Mouse (Mus musculus) intestine, postnatal 0 days (tissue): ENCODE measurements around the gene Galnt10. TPM values are rescaled to one million over a fixed set of nuclear protein-coding genes. Genes with fewer than 3 reads are reported as not detected.

Source experiments
- ATAC-seq: fragments of 200-750 bp; cut with Nextera tagmentation; 2 replicates; pipeline ENCODE4 v1.8.0; 2017; ENCODE audit warnings: mild to moderate bottlenecking, moderate TSS enrichment, moderate library complexity
- H3K27ac ChIP-seq: fragments of 300-500 bp; sonication (generic); 2 replicates; pipeline ENCODE4 v1.5.1; 2014; ENCODE audit warnings: mild to moderate bottlenecking, low read depth, low read length, moderate library complexity
- H3K27me3 ChIP-seq: fragments of 300-500 bp; sonication (generic); replicated peaks from 2 replicates; pipeline ENCODE4 v1.6.1; 2014; ENCODE audit warnings: low read length, mixed read lengths; ENCODE audit not compliant: control insufficient read depth, insufficient read depth
- H3K36me3 ChIP-seq: fragments of 300-500 bp; sonication (generic); 2 replicates; pipeline ENCODE4 v1.6.1; 2014; ENCODE audit warnings: mild to moderate bottlenecking, moderate library complexity; ENCODE audit not compliant: control insufficient read depth, insufficient read depth
- H3K4me1 ChIP-seq: fragments of 300-500 bp; sonication (generic); replicated peaks from 2 replicates; pipeline ENCODE4 v1.6.1; 2014; ENCODE audit warnings: antibody characterized with exemption, low read length, mixed read lengths; ENCODE audit not compliant: control insufficient read depth, insufficient read depth
- H3K4me2 ChIP-seq: fragments of 300-500 bp; sonication (generic); replicated peaks from 2 replicates; pipeline ENCODE4 v1.6.1; 2014; ENCODE audit warnings: low read depth, mild to moderate bottlenecking, moderate library complexity
- H3K4me3 ChIP-seq: fragments of 300-500 bp; sonication (generic); 2 replicates; pipeline ENCODE4 v1.5.1; 2014; ENCODE audit warnings: low read depth, low read length
- H3K9ac ChIP-seq: fragments of 300-500 bp; sonication (generic); 2 replicates; pipeline ENCODE4 v1.6.1; 2014; ENCODE audit warnings: mild to moderate bottlenecking, low read depth, low read length
- H3K9me3 ChIP-seq: fragments of 300-500 bp; sonication (generic); 2 replicates; pipeline ENCODE4 v1.6.1; 2016; ENCODE audit warnings: mixed run types; ENCODE audit not compliant: control insufficient read depth
- CTCF ChIP-seq: sonication (generic); IDR thresholded peaks from 2 replicates; pipeline ENCODE4 v1.5.1; 2016; ENCODE audit warnings: low read depth, mild to moderate bottlenecking, control low read depth, antibody characterized with exemption, moderate library complexity
- WGBS: fragments of 180-500 bp; shearing (Covaris S2); extraction: QIAGEN DNeasy Blood & Tissue Kit; methylation state at CpG from one replicate; pipeline ENCODE4 v1.1.7; 2014; 5-methylcytosine and 5-hydroxymethylcytosine counted together
- polyA plus RNA-seq: library from polyadenylated mRNA; unstranded; fragments of >200 nt; fragmentation: Nextera tagmentation; extraction: Ambion mirVana; gene quantifications from 2 replicates; pipeline ENCODE4 v1.2.1, GENCODE M21; 2015

Gene Galnt10
- polyA plus RNA-seq, 1 experiment from 2014 or later, result 22.5 TPM

DNA sequence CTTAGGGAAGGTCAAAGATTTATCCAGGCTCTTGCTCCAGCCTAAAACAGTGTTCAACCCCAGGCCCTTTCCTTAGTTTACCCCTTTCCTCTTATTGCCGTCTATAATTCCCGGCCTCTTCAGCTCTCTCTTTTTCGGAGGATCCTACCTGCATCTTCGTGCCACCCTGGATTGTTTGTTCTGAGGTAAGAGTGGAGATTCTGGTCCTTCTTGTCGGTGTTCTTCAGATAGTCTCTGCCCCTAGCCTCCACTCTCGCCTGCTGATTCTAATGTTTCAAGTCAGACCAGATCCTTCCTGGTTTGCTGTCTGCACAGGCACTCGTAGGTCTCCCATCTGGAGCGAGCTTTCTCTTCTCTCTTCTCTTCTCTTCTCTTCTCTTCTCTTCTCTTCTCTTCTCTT is 605 bp downstream of the Galnt10 start:
- Histone ChIP-seq H3K27ac (no peak overlapping the region), H3K9me3 (no peaks in the 10 kb centered on the region), H3K9ac (peak overlapping the region; percentile 84), H3K4me3 (peak overlapping the region; percentile 81), H3K4me1 (peaks cover 8% of the 10 kb centered on the region; the same call in 1 of the 2 replicates), H3K36me3 (no peaks in the 10 kb centered on the region), H3K4me2 (peak overlapping the region; percentile 93), H3K27me3 (no peaks in the 10 kb centered on the region)
- 12% methylated on average over 8 of the region's 8 CpGs for WGBS
- no peak for ATAC-seq
- no peak for TF ChIP-seq CTCF

DNA sequence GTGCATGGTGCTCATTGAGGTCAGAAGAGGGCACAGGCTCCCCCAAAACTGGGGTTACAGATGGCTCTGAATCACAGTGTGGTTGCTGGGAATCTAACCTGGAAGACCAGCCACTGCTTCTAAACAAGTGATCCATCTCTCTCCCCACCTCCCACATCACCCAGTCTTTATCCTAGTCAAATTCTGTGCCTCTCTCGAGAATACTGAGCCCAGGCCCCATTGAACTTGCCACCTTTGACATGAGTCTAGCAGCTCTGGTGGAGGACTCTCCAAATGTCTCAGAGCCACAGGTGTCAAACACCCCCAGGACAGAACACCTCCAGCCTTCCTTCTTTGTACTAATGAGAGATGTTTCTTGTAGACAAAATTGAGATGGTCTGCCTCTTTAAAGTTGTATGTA is 1.2 kb downstream of the Galnt10 start:
- Histone ChIP-seq H3K27ac (no peak overlapping the region), H3K4me1 (peaks cover 8% of the 10 kb centered on the region; the same call in 1 of the 2 replicates), H3K9me3 (no peaks in the 10 kb centered on the region), H3K9ac (no peak overlapping the region), H3K4me3 (peak overlapping the region; percentile 81; the same call in 1 of the 2 replicates), H3K4me2 (peak overlapping the region; percentile 93), H3K36me3 (no peaks in the 10 kb centered on the region), H3K27me3 (no peaks in the 10 kb centered on the region)
- TF ChIP-seq CTCF, result no peak
- ATAC-seq, result no peak
- 34% methylated on average over 1 of the region's 1 CpGs for WGBS

DNA sequence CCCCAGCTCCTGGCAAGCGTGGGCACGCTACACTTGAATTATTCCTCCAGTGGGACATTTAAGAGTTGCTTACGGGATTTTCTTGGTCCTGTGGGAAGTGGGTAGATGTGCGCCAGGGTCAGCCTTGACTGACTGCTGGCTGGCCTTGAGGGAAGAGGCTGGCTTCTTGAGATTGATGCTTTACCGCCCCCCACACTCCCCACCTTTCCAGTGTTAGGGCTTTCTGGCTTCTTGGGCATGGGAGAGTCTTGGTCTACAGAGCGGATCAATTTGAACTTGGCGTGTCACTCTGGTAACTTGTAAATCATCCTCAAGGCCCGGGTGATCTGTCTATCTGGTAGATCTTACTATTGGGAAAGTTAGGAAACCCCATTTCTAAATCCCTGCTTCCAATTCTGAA is 1.7 kb downstream of the Galnt10 start:
- TF ChIP-seq CTCF, result no peak
- no peaks in the 10 kb centered on the region for H3K27me3 ChIP-seq
- H3K9ac ChIP-seq, result no peak overlapping the region
- no peak for ATAC-seq
- H3K36me3 ChIP-seq, result no peaks in the 10 kb centered on the region
- no peak overlapping the region for H3K4me3 ChIP-seq
- H3K4me2 ChIP-seq, result peak overlapping the region; percentile 93
- H3K27ac ChIP-seq, result no peak overlapping the region
- 81% methylated on average over 8 of the region's 8 CpGs for WGBS
- no peaks in the 10 kb centered on the region for H3K9me3 ChIP-seq
- peaks cover 8% of the 10 kb centered on the region; the same call in 1 of the 2 replicates for H3K4me1 ChIP-seq

DNA sequence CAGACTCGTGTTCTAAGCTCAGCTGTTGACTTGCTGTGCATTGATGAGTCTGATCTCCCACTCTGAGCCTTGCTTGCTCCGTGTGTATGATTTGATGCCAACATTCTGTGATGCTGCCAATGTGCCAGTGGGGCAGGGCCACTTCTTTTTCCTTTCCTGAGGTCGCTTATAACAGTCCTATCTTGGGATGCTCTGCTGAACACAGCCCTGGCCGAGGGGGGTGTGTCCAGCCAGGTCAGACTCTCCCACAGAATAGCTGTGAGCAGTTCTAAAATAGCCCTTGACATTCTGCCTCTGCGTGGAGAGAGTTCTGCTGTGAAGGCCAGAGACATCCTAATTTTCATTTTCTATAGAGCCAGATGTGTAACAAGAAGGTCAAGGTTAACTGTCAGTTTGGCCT is 2.2 kb downstream of the Galnt10 start:
- TF ChIP-seq CTCF, result no peak
- 71% methylated on average over 5 of the region's 5 CpGs for WGBS
- Histone ChIP-seq H3K9ac (no peak overlapping the region), H3K9me3 (no peaks in the 10 kb centered on the region), H3K4me1 (peaks cover 8% of the 10 kb centered on the region; the same call in 1 of the 2 replicates), H3K27ac (no peak overlapping the region), H3K4me2 (no peak overlapping the region; the same call in 1 of the 2 replicates), H3K36me3 (no peaks in the 10 kb centered on the region), H3K4me3 (no peak overlapping the region), H3K27me3 (no peaks in the 10 kb centered on the region)
- ATAC-seq, result no peak

DNA sequence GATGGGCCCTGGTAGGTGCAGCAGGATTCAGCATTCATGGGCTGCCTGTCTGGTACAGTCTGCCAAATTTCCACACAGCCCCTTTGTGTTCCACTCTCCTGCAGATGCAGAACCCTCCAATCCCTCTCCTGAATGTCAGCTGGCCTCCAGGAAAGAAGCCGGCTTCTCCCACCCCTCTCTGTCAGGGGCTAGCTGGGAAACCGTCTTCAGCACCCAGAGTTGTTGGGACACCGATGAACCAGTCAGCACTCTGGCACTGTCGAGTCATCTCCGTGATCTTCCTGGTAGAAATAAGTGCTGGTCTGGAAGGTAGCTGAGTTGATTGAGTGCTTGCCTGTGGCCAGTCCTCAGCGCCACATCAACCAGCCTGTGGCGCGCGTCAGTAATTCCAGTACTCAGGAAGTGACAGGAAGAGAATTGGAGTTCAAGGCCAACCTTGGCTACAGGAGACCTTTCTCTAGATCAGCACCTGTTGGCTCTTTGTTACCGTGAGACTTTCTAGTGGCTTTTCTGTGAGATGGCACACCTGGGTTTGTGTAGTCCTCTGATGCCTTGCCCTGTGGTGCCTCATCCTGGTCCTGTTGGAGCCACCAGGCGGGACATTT is 3.1 kb downstream of the Galnt10 start:
- Histone ChIP-seq H3K4me3 (no peak overlapping the region), H3K27ac (no peak overlapping the region), H3K4me2 (no peak overlapping the region), H3K36me3 (no peaks in the 10 kb centered on the region), H3K9me3 (no peaks in the 10 kb centered on the region), H3K27me3 (no peaks in the 10 kb centered on the region), H3K4me1 (peaks cover 8% of the 10 kb centered on the region; the same call in 1 of the 2 replicates), H3K9ac (no peak overlapping the region)
- 91% methylated on average over 11 of the region's 11 CpGs for WGBS
- ATAC-seq, result no peak
- no peak for TF ChIP-seq CTCF

DNA sequence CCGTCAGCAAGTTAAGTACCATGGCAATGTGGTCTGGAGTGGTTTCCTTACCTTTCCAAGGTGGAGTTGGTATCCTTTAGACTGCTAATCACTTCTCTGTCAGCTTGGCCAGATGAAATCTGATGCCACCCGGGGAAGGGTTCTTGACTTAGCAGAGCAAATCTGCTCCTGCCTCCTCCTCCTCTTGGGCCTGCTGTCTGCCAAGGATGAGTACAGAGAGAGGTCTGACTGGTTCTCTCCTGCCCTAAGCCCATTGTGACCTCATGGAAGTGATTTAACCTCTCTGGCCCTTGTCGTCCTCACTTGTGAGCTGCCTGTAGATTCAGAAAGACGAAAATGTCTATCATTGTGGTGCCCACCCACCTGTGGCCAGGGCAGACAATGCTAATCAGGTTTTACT is 4.0 kb downstream of the Galnt10 start:
- H3K4me2 ChIP-seq, result no peak overlapping the region
- H3K36me3 ChIP-seq, result no peaks in the 10 kb centered on the region
- ATAC-seq, result no peak
- WGBS, result 81% methylated on average over 4 of the region's 4 CpGs
- peaks cover 8% of the 10 kb centered on the region; the same call in 1 of the 2 replicates for H3K4me1 ChIP-seq
- H3K27me3 ChIP-seq, result no peaks in the 10 kb centered on the region
- no peak overlapping the region for H3K27ac ChIP-seq
- no peak overlapping the region for H3K4me3 ChIP-seq
- no peak overlapping the region for H3K9ac ChIP-seq
- no peaks in the 10 kb centered on the region for H3K9me3 ChIP-seq
- TF ChIP-seq CTCF, result no peak
